Mouse (Mus musculus): ENCODE results near the gene Gm42878.

DNA sequence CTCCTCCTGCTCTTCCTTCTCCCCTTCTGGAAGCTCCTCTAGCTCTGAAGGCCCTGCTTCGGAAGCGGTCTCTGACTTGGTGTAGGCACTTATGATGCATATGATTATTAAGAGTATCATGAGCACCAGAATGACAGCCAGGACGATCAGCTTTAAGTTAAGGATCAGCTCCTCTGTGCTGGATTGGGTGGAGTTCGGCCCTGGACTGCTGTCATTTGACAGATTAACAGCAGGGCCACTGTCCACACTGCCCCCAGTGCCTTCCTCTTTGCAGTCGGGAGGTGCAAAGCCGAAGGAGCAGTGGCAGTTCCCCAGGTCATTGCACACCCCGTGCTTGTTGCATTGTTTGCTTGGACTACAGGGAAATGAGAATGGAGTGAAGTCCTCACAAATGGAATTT, 44.6 kb downstream of the Gm42878 start:
- TF ChIP-seq CTCF (IDR thresholded peaks at IDR 0.05; ENCODE audit: low read depth, low read length) (no peak), POLR2A (IDR thresholded peaks at IDR 0.05; ENCODE audit: extremely low read depth, insufficient read depth, low read length) (no peak)
